Mouse (Mus musculus): ENCODE measurements at regions not wholly inside any gene's neighbourhood (a gene's known extent, or its start where the extent isn't known, plus 50 kb on each side); places are given as distances from the start of the nearest gene placed in this dataset.
A peak's percentile ranks its signal among the peaks of the same experiment; 100 is the strongest.

DNA sequence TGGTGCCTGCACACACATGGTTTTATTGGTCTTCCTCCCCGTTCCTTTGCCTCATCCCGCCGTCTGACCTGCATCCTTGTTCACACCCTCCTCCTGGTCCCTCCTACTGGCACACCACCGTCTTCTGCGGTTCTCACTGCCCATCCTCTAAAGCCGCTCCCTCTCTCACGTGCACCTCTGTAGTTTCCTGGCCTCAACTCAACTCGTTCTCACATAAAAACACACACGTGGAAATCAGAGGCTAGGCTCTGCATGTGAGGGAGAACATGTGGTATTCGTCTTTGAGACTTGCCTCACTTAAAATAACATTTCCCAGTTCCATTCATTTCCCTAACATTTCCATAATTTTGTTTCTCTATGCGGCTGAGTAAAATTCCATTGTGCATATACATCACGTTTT is 69.5 kb downstream of the Aldh8a1 start:
- no peak for DNase-seq

DNA sequence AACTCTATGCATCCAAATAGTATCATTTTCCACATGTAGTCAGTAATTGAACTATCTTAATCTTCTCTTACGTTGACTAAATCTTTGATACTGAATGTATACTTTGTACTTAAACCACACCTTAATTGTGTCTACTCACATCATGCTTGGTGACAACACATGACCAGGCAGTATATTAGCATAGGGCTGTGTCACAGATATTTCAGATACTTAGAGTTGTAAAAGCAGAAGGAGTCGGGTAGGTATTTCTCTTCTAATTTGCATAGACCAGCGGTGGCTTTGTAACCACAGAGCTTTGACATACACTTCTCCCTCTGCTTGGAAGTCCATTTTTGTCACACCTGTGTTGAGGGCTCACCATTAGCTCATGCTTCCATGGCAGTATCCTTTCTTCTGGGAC is 71.0 kb downstream of the Aldh8a1 start:
- DNase-seq, result no peak

DNA sequence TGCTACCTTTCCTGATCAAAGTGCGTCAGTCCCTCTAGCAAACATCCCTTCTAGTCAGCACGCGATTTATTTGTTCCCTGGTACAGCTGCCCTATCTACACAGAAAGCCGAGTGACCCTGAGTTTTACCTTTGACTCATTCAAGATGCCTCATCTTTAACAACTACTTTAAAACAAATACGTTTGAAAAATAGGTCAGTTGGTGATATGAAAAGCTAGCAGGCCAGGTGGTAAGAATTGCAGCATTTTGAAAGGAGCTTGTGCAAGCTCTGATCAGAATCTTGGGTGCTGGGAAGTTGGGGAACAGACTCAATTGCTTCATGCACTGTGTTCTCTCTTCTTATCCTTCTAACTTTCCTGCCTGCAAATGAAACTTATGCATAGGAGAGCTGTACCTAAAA is 71.9 kb downstream of the Aldh8a1 start:
- no peak for DNase-seq

DNA sequence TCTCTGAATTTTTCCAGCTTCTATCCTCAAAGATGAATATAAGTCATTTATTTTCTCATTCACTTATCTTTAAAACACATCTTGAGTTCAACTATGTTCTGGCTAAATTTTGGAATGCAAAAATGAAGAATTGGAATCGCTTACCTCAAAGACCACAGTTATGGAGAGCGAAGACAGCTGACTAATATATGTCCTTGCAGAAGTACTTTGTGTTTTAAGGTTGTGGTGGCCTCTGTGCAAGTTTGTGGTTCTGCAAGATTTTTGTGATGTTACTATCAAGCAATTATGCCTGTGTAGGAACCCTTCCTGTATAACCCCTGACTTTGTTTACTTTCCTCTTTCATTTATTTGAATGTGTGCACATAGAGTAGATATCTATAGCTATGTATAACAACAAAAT is 75.5 kb downstream of the Aldh8a1 start:
- no peak for DNase-seq

GRCm38 (mm10) chr10:21453527-21453926 is 76.4 kb downstream of the Aldh8a1 start:
- DNase-seq, result peak in 1 of 2 experiments; percentile 34

DNA sequence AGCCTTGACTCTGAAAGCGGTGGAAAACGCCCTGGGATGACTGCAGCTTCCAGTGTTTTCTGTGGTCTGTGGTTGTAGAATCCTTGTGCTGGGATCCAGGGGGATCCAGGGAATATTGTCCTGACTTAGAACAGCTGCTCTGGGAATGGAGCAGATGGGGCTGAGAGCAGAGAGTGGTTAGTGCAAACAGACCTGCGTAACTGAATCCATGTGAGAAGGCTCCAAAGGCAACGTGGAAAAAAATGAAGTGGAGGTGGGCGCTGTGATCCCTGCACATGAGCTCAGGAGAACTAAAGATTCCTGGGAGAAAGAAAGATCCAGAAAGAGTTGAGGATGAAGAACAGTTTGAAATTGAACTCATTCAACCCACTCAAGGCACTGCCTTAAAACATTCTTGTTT is 77.1 kb downstream of the Aldh8a1 start:
- DNase-seq, result no peak

- no peak for DNase-seq
Observed at GRCm38 (mm10) chr10:21454757-21455156, 77.7 kb downstream of the Aldh8a1 start.

DNA sequence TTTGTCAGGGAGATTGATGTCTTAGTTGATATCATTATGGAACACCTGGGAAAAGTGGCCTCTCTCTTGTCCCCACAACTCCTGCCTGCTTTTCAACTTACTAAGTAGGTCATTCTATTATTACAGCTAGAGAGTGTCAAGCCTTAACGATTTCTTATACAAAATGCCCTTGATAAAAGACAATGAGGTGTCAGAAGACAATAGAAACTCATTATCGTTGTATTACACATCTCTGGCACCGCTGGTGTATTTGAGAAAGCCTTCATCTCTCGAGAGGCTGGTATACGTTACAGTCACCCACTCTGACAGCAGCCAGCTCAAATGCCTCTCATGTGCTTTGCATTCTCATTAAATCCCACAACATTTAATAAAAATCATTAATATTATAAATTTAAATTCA is 78.8 kb downstream of the Aldh8a1 start:
- DNase-seq, result no peak

GRCm38 (mm10) chr10:21456359-21456758 is 79.3 kb downstream of the Aldh8a1 start:
- no peak for DNase-seq

DNA sequence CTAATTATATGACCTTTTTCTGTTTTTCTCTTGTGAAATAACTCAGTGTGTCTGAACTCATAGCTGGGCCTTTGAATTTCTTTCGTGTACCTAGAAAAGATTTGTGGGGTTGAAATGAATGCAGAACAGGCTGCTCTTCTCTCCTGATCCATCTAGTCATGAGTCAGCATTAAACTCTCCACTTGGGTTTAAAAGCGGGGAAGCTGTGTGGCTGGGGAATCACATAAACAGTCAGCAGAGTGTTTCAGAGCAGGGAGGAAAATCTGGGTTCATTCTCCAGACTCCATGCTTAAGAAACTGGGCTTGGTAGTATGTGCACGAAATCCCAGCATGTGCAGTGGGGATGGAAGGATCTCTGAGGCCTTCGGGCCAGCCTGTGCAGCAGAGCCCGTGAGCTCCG is 79.9 kb downstream of the Aldh8a1 start:
- DNase-seq, result no peak

- DNase-seq, result peak in 1 of 2 experiments; percentile 13
Observed at GRCm38 (mm10) chr10:21458608-21459007, 81.5 kb downstream of the Aldh8a1 start.

- DNase-seq, result peak; percentile 68 to 72
Observed at GRCm38 (mm10) chr10:21460062-21460461, 83.0 kb downstream of the Aldh8a1 start.

GRCm38 (mm10) chr10:21462915-21463314 is 85.8 kb downstream of the Aldh8a1 start:
- no peak for DNase-seq

DNA sequence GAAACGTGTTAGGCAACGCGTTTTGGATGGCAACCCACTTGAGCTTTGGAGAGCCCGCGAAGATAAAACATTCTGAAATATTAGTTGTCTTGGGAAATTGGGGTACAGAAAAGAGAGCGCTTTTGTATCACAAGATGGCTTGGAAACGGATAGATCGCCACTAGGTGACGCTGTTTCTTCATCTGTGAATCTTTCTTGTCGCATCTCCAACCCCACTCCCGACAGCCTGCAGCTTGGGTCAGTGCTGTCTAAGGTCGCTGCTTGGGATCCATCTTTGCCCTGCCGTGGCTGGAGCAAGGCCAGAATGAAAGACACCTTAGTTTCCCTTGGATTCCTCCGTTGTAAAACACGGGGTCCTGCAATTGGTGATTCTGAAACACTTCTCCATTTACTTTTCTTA is 88.3 kb downstream of the Aldh8a1 start:
- peak; percentile 94 to 95 for DNase-seq

- DNase-seq, result peak in 1 of 2 experiments; percentile 17
Observed at GRCm38 (mm10) chr10:21465806-21466377, 88.8 kb downstream of the Aldh8a1 start.

DNA sequence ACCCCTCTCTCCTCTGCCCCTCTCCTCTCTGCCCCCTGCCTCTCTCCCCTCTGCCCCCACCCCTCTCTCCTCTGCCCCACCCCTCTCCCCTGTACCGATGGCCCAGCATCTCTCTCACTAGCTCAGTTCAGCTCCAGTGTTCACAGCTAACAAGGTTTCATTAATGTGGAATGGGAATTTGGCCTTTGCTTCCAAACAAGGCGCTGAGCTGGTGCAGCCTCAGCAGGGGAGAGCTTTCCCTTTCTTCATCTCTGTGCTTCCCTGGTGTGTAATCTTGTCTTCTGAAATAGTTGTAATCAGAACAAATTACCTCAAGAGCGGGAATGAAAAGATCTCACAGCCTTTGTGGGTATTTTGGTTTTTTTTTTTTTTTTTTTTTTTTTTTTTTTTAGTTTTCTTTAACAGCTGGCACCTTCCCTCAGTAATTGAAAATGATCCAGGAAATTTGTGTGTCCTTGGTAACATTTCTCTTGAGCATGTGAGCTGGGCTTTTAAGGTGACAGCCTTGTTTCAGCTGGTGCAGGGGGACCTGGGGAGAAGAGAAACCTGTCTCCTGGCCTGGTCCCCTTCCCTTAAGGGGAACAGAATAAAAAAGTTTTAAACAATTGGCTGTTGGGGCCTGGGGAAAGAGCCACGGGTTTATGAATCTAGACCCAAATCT is 90.5 kb downstream of the Aldh8a1 start:
- DNase-seq, result peak; percentile 36 to 75

- no peak for DNase-seq
Observed at GRCm38 (mm10) chr10:21468421-21468820, 91.3 kb downstream of the Aldh8a1 start.

GRCm38 (mm10) chr10:21469961-21470360 is 92.9 kb downstream of the Aldh8a1 start:
- DNase-seq, result peak; percentile 79 to 81

DNA sequence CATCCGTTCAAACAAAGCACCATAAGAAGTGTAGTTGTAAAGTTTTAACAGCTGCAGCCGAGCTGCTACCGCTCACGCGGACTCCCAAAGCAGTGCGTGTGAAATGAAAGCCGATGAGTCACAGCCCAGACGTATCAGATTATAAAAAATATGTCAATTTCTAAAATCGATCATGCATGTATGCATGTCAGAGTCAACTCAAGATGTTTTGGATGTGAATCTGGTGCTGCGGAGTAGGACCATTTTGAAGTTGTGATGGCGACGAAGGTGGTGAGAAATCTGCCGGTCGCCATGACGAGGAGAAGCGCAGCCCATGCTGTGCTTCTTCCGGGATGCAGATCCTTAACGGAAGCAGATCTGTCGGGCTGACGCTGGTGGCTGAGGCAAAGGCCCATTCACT is 93.5 kb downstream of the Aldh8a1 start:
- no peak for DNase-seq

GRCm38 (mm10) chr10:21474242-21474641 is 97.2 kb downstream of the Aldh8a1 start:
- no peak for DNase-seq

DNA sequence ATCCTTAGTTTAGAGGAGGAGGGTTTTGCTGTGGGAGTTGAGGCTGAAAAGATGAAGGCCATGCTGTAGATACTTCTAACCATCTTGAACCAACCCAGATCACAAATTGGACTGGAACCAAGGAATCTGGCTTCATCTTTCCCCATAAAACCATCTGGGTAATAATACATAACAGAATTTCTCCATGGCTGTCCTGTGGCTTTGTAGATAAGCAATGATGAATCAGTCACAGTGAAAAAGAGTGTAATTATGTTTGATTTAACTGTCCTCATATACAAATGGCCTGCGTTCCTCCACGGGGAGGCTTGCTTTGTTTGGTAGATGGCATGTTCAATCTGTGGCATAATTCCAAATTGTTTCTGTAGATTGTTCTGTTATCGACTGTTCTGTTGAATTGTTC is 100.9 kb downstream of the Aldh8a1 start:
- no peak for DNase-seq

DNA sequence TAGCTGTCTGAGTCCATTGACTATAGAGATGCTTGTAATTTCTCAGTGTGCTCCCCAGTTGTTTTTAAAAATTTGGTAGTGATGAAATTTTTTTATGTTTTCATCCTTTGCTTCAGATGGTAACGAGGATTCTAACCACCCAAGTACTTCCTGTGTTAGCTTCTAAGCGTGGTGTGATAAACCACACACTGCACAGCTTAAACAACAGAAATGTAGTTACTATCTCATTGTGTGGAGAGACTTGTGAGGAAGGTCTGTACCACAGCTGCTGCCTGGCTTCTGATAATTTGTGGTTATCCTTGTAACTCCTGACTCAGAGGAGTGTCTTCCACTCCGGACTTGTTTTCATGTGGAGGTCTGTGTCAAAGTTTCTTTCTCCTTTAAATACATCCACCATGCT is 102.3 kb downstream of the Aldh8a1 start:
- DNase-seq, result no peak

DNA sequence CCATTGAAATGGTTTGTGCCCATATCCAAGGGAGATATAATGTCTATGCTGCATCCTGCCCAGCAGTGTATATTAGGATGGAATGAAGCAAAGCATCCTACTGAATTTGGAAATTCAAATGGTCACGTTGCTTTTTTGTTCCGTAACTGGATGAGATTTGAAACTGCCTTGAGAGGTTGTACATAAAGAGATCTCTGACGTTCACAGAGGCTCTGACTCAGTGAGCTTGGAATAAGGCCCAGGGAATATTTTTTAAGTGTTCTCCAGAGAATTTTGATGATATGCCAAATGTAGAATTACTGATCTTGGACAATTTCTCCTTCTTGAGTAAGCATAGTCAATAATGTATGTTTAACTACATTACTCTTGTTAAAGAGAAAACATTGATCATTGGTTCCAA is 104.2 kb downstream of the Aldh8a1 start:
- DNase-seq, result no peak

DNA sequence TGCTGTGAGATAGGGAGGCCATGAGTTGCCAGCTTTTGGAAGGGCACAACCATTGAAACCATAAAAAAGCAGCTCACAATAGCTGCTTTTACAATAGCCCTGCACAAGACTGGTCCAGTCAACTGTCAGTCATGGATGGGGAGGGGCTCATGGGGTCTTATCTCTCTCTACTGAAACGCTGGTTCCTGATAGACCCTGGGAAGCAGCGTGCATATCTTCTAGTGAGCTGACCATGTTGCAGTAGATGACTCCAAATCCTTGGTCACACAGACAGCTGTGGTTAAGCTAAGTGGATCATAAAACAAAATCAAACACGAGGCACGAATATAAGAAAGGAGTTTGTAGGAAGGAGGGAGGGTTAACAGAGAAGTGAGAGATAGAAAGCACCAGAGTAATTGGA is 105.0 kb downstream of the Aldh8a1 start:
- DNase-seq, result no peak

- DNase-seq, result peak; percentile 62 to 70
Observed at GRCm38 (mm10) chr10:21482659-21483058, 105.6 kb downstream of the Aldh8a1 start.
